Mouse (Mus musculus) right cerebral cortex, postnatal 36 days (tissue): ENCODE results near the gene E2f3.

Experiments used
- DNase-seq, 2 experiments: peaks; one replicate each; pipeline ENCODE4 v3.0.0; 2022; ENCODE audit warnings: low spot score in 2 of 2, mixed read lengths in 1 of 2

Gene E2f3

GRCm38 (mm10) chr13:29919841-29920240 is 66.0 kb downstream of the E2f3 start:
- no peak for DNase-seq

- DNase-seq: no peak
Observed at GRCm38 (mm10) chr13:29916561-29916960, 69.3 kb downstream of the E2f3 start.

- no peak for DNase-seq
Observed at GRCm38 (mm10) chr13:29913606-29914005, 72.3 kb downstream of the E2f3 start.

- no peak for DNase-seq
Observed at GRCm38 (mm10) chr13:29913061-29913460, 72.8 kb downstream of the E2f3 start.

- DNase-seq: no peak
Observed at GRCm38 (mm10) chr13:29912251-29912650, 73.6 kb downstream of the E2f3 start.

- no peak for DNase-seq
Observed at GRCm38 (mm10) chr13:29911141-29911540, 74.7 kb downstream of the E2f3 start.

- DNase-seq: no peak
Observed at GRCm38 (mm10) chr13:29908431-29908830, 77.4 kb downstream of the E2f3 start.

GRCm38 (mm10) chr13:29907995-29908394 is 77.9 kb downstream of the E2f3 start:
- no peak for DNase-seq

GRCm38 (mm10) chr13:29906734-29907133 is 79.1 kb downstream of the E2f3 start:
- DNase-seq: peak in 1 of 2 experiments; percentile 33

- DNase-seq: no peak
Observed at GRCm38 (mm10) chr13:29903341-29903740, 82.5 kb downstream of the E2f3 start.

- no peak for DNase-seq
Observed at GRCm38 (mm10) chr13:29902676-29903075, 83.2 kb downstream of the E2f3 start.

- DNase-seq: peak in 1 of 2 experiments; percentile 30
Observed at GRCm38 (mm10) chr13:29901641-29902040, 84.2 kb downstream of the E2f3 start.

GRCm38 (mm10) chr13:29866780-29867179 is 119.1 kb downstream of the E2f3 start:
- DNase-seq: no peak

GRCm38 (mm10) chr13:29864331-29864730 is 121.5 kb downstream of the E2f3 start:
- DNase-seq: no peak

- DNase-seq: no peak
Observed at GRCm38 (mm10) chr13:29860087-29860486, 125.8 kb downstream of the E2f3 start.

GRCm38 (mm10) chr13:29857436-29857835 is 128.4 kb downstream of the E2f3 start:
- no peak for DNase-seq
